In genomic region chr8:125950007-125950940, GRCm38 (mm10) we compare ENCODE assay signal across 8 mouse cellular contexts. TPM values are rescaled to one million over a fixed set of nuclear protein-coding genes. Genes with fewer than 3 reads are reported as not detected.
DNase-seq lines count a peak whose midpoint lies in the region; ATAC-seq and TF ChIP-seq lines count a peak whose summit lies in the region.

No protein-coding gene starts in this region.

- peak; percentile 46 for ATAC-seq in heart, embryonic 13.5 days (ENCODE audit: extremely low read depth, insufficient number of reproducible peaks, low FRiP score, low TSS enrichment)
- ATAC-seq in kidney, postnatal 0 days (replicated peaks; ENCODE audit: low FRiP score, low read depth): peak; percentile 78
- peak; percentile 79 for ATAC-seq in stomach, embryonic 16.5 days (ENCODE audit: insufficient read depth, low FRiP score)

- peak; percentile 87 for DNase-seq in CD4-positive, CD25-positive, alpha-beta regulatory T cell, adult 2 months (ENCODE audit: low read depth, low spot score)
- peak; percentile 49 for DNase-seq in c-Kit-negative CD71-positive TER-119-positive erythroid progenitor cells, embryonic 14.5 days (ENCODE audit: low read depth, low spot score)
- DNase-seq in fibroblast of lung, adult 2 months (ENCODE audit: low read depth): peak; percentile 77
- peak; percentile 98 for DNase-seq in kidney, postnatal 0 days (ENCODE audit: low spot score)
- DNase-seq in liver, adult 2 months (ENCODE audit: extremely low read depth, low read depth, low spot score): peak; percentile 85
- peak; percentile 66 to 77 for DNase-seq in natural killer cell, adult 2 months (ENCODE audit: low spot score in 2 of 2)

- no peak overlapping the region for H3K4me3 ChIP-seq in heart, embryonic 13.5 days
- H3K4me3 ChIP-seq in kidney, postnatal 0 days (replicated peaks; ENCODE audit: low read depth, low read length): no peak overlapping the region
- no peak overlapping the region for H3K4me3 ChIP-seq in liver, adult 2 months (ENCODE audit: insufficient read depth, low read depth, low read length)
- H3K4me3 ChIP-seq in stomach, embryonic 16.5 days (replicated peaks; ENCODE audit: low read length): no peak overlapping the region

- 23% methylated on average over 23 of the region's 23 CpGs for WGBS in heart, embryonic 13.5 days
- 22% methylated on average over 23 of the region's 23 CpGs for WGBS in kidney, postnatal 0 days
- 23% methylated on average over 23 of the region's 23 CpGs for WGBS in liver, adult 2 months
- 21% methylated on average over 23 of the region's 23 CpGs for WGBS in stomach, embryonic 16.5 days

- no peaks in the 10 kb centered on the region for H3K36me3 ChIP-seq in heart, embryonic 13.5 days
- no peaks in the 10 kb centered on the region for H3K36me3 ChIP-seq in kidney, postnatal 0 days (ENCODE audit: insufficient read depth, low read length)
- H3K36me3 ChIP-seq in liver, adult 2 months (ENCODE audit: control insufficient read depth, insufficient read depth, low read length): no peaks in the 10 kb centered on the region
- no peaks in the 10 kb centered on the region for H3K36me3 ChIP-seq in stomach, embryonic 16.5 days (ENCODE audit: control insufficient read depth, insufficient read depth, low read length)

- H3K4me1 ChIP-seq in heart, embryonic 13.5 days: 0 out of 2 replicates have a peak, but pooled peaks cover 3% of the 10 kb centered on the region
- no peaks in the 10 kb centered on the region for H3K4me1 ChIP-seq in kidney, postnatal 0 days (replicated peaks; ENCODE audit: insufficient read depth, low read length)
- H3K4me1 ChIP-seq in liver, adult 2 months (ENCODE audit: control insufficient read depth, insufficient read depth, low read length): no peaks in the 10 kb centered on the region
- H3K4me1 ChIP-seq in stomach, embryonic 16.5 days (ENCODE audit: control insufficient read depth, insufficient read depth, low read length): no peaks in the 10 kb centered on the region

- H3K27ac ChIP-seq in heart, embryonic 13.5 days (replicated peaks): no peak overlapping the region
- H3K27ac ChIP-seq in kidney, postnatal 0 days: no peak overlapping the region
- H3K27ac ChIP-seq in liver, adult 2 months (replicated peaks; ENCODE audit: insufficient read depth, low read depth, low read length): no peak overlapping the region
- H3K27ac ChIP-seq in stomach, embryonic 16.5 days (ENCODE audit: low read length): no peak overlapping the region

- no peaks in the 10 kb centered on the region for H3K79me2 ChIP-seq in liver, adult 2 months (ENCODE audit: control insufficient read depth, insufficient read depth, low read length)

- no peak overlapping the region for H3K9ac ChIP-seq in heart, embryonic 13.5 days
- H3K9ac ChIP-seq in kidney, postnatal 0 days (ENCODE audit: low read depth, low read length): no peak overlapping the region
- H3K9ac ChIP-seq in liver, adult 2 months (ENCODE audit: low read depth, low read length): no peak overlapping the region
- no peak overlapping the region for H3K9ac ChIP-seq in stomach, embryonic 16.5 days (ENCODE audit: low read length)

- H3K9me3 ChIP-seq in heart, embryonic 13.5 days: peaks cover 3% of the 10 kb centered on the region; the same call in 1 of the 2 replicates
- no peaks in the 10 kb centered on the region for H3K9me3 ChIP-seq in kidney, postnatal 0 days (replicated peaks; ENCODE audit: low read length)
- H3K9me3 ChIP-seq in stomach, embryonic 16.5 days (replicated peaks; ENCODE audit: control insufficient read depth, low read length): no peaks in the 10 kb centered on the region

- H3K27me3 ChIP-seq in heart, embryonic 13.5 days (replicated peaks): peaks cover 29% of the 10 kb centered on the region
- no peaks in the 10 kb centered on the region for H3K27me3 ChIP-seq in kidney, postnatal 0 days (ENCODE audit: insufficient read depth, low read length)
- no peaks in the 10 kb centered on the region for H3K27me3 ChIP-seq in liver, adult 2 months (ENCODE audit: control insufficient read depth, insufficient read depth, low read length)
- H3K27me3 ChIP-seq in stomach, embryonic 16.5 days (ENCODE audit: control insufficient read depth, insufficient read depth, low read length): no peaks in the 10 kb centered on the region

- no peak overlapping the region for H3K4me2 ChIP-seq in heart, embryonic 13.5 days
- H3K4me2 ChIP-seq in kidney, postnatal 0 days (ENCODE audit: low read length): no peak overlapping the region
- no peak overlapping the region for H3K4me2 ChIP-seq in stomach, embryonic 16.5 days (ENCODE audit: low read depth, low read length)

- no peak for TF ChIP-seq POLR2A in liver, adult 2 months (IDR thresholded peaks at IDR 0.05; ENCODE audit: extremely low read depth, insufficient read depth, low read length)

- TF ChIP-seq CTCF in kidney, postnatal 0 days (IDR thresholded peaks at IDR 0.05; ENCODE audit: low read depth): peak; percentile 100
- peak; percentile 59 for TF ChIP-seq CTCF in liver, adult 2 months (IDR thresholded peaks at IDR 0.05; ENCODE audit: low read depth, low read length)

RNA-seq across cellular contexts. Expression of gene Map3k21, which starts 40.0 kb away (rescaled TPM):
- 0.23 and 0.28 TPM in 2 replicates for polyA plus RNA-seq in heart, embryonic 13.5 days (2015; fragmentation: Nextera tagmentation; extraction: Ambion mirVana)
- polyA plus RNA-seq in kidney, postnatal 0 days (2015; fragmentation: Nextera tagmentation; extraction: Ambion mirVana): 3.9 and 4.4 TPM in 2 replicates
- 3.9 and 4.7 TPM in 2 replicates for total RNA-seq in liver, adult 2 months (2014; rRNA removed)
- polyA plus RNA-seq in liver, adult 2 months (2012; rRNA removed): 2.6 and 2.8 TPM in 2 replicates
- polyA plus RNA-seq in stomach, embryonic 16.5 days (2015; fragmentation: Nextera tagmentation; extraction: Ambion mirVana): 0.94 and 1.0 TPM in 2 replicates

RNA-seq across cellular contexts. Expression of gene Kcnk1, which starts 44.7 kb away (rescaled TPM):
- polyA plus RNA-seq in heart, embryonic 13.5 days (2015; fragmentation: Nextera tagmentation; extraction: Ambion mirVana): 3.0 and 3.8 TPM in 2 replicates
- 66.5 and 72.5 TPM in 2 replicates for polyA plus RNA-seq in kidney, postnatal 0 days (2015; fragmentation: Nextera tagmentation; extraction: Ambion mirVana)
- 0.20 and 0.28 TPM in 2 replicates for total RNA-seq in liver, adult 2 months (2014; rRNA removed)
- polyA plus RNA-seq in liver, adult 2 months (2012; rRNA removed): 0.11 and 0.17 TPM in 2 replicates
- polyA plus RNA-seq in stomach, embryonic 16.5 days (2015; fragmentation: Nextera tagmentation; extraction: Ambion mirVana): 63.8 and 76.0 TPM in 2 replicates

RNA-seq across cellular contexts. Expression of gene Pcnx2, which starts 52.2 kb away (rescaled TPM):
- 0.07 and 0.08 TPM in 2 replicates for polyA plus RNA-seq in heart, embryonic 13.5 days (2015; fragmentation: Nextera tagmentation; extraction: Ambion mirVana)
- polyA plus RNA-seq in kidney, postnatal 0 days (2015; fragmentation: Nextera tagmentation; extraction: Ambion mirVana): 0.13 and 0.18 TPM in 2 replicates
- 0.07 TPM in 1 of 2 replicates, not detected in the other for total RNA-seq in liver, adult 2 months (2014; rRNA removed)
- polyA plus RNA-seq in liver, adult 2 months (2012; rRNA removed): 0.05 and 0.21 TPM in 2 replicates
- polyA plus RNA-seq in stomach, embryonic 16.5 days (2015; fragmentation: Nextera tagmentation; extraction: Ambion mirVana): 0.39 and 0.41 TPM in 2 replicates

Comparison
In these comparisons a context has a peak if more than half of its experiments do, and no peak if none do; other contexts are left out.
1. RNA of gene Kcnk1, which starts 44.7 kb away (polyA plus RNA-seq): 66.5 to 72.5 TPM in kidney, postnatal 0 days and 63.8 to 76.0 TPM in stomach, embryonic 16.5 days; 3.0 to 3.8 TPM in heart, embryonic 13.5 days and 0.11 to 0.17 TPM in liver, adult 2 months; every median in the first group is over 10 times any median in the second.
2. Peak in every context shown above with its lines, with median percentiles within 50 percentile points of each other: DNase-seq and ATAC-seq.